Mouse (Mus musculus): ENCODE results near the gene Gm4141. TPM values are rescaled to one million over a fixed set of nuclear protein-coding genes. Genes with fewer than 3 reads are reported as not detected.
"Not testable (repeated sequence)": the region's sequence is repeated elsewhere in the genome, so short reads cannot be mapped to it uniquely, and the experiment has no call there.

Gm4141 gene
- polyA plus RNA-seq (2015; fragmentation: Nextera tagmentation; extraction: Ambion mirVana) = not detected in 2 replicates

- not testable (repeated sequence) for DNase-seq (ENCODE audit: low spot score)
Observed at GRCm38 (mm10) chr7:20576141-20576540, at the start of gene Gm4141. Gene Gm4141, minus strand, starts transcription at chr7:20576241.

GRCm38 (mm10) chr7:20598921-20599320 is 22.9 kb upstream of the Gm4141 start, which contains the start of gene Gm4513:
Gene Gm4513, minus strand, starts transcription at chr7:20599021.
- not testable (repeated sequence) for DNase-seq (ENCODE audit: low spot score)

- not testable (repeated sequence) for DNase-seq (ENCODE audit: low spot score)
Observed at GRCm38 (mm10) chr7:20545657-20546056, 30.4 kb downstream of the Gm4141 start, which contains the start of gene Gm5726. Gene Gm5726, minus strand, starts transcription at chr7:20545757.

- DNase-seq (ENCODE audit: low spot score) = not testable (repeated sequence)
Observed at GRCm38 (mm10) chr7:20533537-20533936, 42.5 kb downstream of the Gm4141 start, which contains the start of gene Vmn1r104. Gene Vmn1r104, plus strand, starts transcription at chr7:20533837.

Other genes with a start within 250 kb of the Gm4141 start
- not detected in 2 replicates for gene Gm4133, start 242.2 kb downstream of the Gm4141 start, polyA plus RNA-seq (2015; fragmentation: Nextera tagmentation; extraction: Ambion mirVana)
- gene Gm5728, start 200.8 kb downstream of the Gm4141 start, polyA plus RNA-seq (2015; fragmentation: Nextera tagmentation; extraction: Ambion mirVana) = not detected in 2 replicates
- not detected in 2 replicates for gene Vmn1r100, start 158.3 kb downstream of the Gm4141 start, polyA plus RNA-seq (2015; fragmentation: Nextera tagmentation; extraction: Ambion mirVana)
- not detected in 2 replicates for gene Vmn1r101, start 133.6 kb downstream of the Gm4141 start, polyA plus RNA-seq (2015; fragmentation: Nextera tagmentation; extraction: Ambion mirVana)
- gene Gm10670, start 101.3 kb downstream of the Gm4141 start, polyA plus RNA-seq (2015; fragmentation: Nextera tagmentation; extraction: Ambion mirVana) = not detected in 2 replicates
- gene Vmn1r103, start 65.7 kb downstream of the Gm4141 start, polyA plus RNA-seq (2015; fragmentation: Nextera tagmentation; extraction: Ambion mirVana) = not detected in 2 replicates
- gene Vmn1r104, start 42.4 kb downstream of the Gm4141 start, polyA plus RNA-seq (2015; fragmentation: Nextera tagmentation; extraction: Ambion mirVana) = not detected in 2 replicates
- not detected in 2 replicates for gene Gm5726, start 30.5 kb downstream of the Gm4141 start, polyA plus RNA-seq (2015; fragmentation: Nextera tagmentation; extraction: Ambion mirVana)
- not detected in 2 replicates for gene Gm4513, start 22.8 kb upstream of the Gm4141 start, polyA plus RNA-seq (2015; fragmentation: Nextera tagmentation; extraction: Ambion mirVana)
- not detected in 2 replicates for gene Vmn1r107, start 92.7 kb upstream of the Gm4141 start, polyA plus RNA-seq (2015; fragmentation: Nextera tagmentation; extraction: Ambion mirVana)
- not detected in 2 replicates for gene Vmn1r111, start 127.0 kb upstream of the Gm4141 start, polyA plus RNA-seq (2015; fragmentation: Nextera tagmentation; extraction: Ambion mirVana)
- gene Gm10668, start 154.4 kb upstream of the Gm4141 start, polyA plus RNA-seq (2015; fragmentation: Nextera tagmentation; extraction: Ambion mirVana) = not detected in 2 replicates
- gene Vmn1r112, start 194.9 kb upstream of the Gm4141 start, polyA plus RNA-seq (2015; fragmentation: Nextera tagmentation; extraction: Ambion mirVana) = not detected in 2 replicates
- not detected in 2 replicates for gene Vmn1r113, start 211.0 kb upstream of the Gm4141 start, polyA plus RNA-seq (2015; fragmentation: Nextera tagmentation; extraction: Ambion mirVana)
- gene Vmn1r114, start 235.9 kb upstream of the Gm4141 start, polyA plus RNA-seq (2015; fragmentation: Nextera tagmentation; extraction: Ambion mirVana) = not detected in 2 replicates

Data from thymus, postnatal 0 days (tissue).